Mouse (Mus musculus): ENCODE results near the gene Acadvl. TPM values are rescaled to one million over a fixed set of nuclear protein-coding genes. Genes with fewer than 3 reads are reported as not detected.

Acadvl gene
- total and polyA plus RNA-seq, 2 experiments from 2014 or later: 42.7 to 62.1 TPM

DNA sequence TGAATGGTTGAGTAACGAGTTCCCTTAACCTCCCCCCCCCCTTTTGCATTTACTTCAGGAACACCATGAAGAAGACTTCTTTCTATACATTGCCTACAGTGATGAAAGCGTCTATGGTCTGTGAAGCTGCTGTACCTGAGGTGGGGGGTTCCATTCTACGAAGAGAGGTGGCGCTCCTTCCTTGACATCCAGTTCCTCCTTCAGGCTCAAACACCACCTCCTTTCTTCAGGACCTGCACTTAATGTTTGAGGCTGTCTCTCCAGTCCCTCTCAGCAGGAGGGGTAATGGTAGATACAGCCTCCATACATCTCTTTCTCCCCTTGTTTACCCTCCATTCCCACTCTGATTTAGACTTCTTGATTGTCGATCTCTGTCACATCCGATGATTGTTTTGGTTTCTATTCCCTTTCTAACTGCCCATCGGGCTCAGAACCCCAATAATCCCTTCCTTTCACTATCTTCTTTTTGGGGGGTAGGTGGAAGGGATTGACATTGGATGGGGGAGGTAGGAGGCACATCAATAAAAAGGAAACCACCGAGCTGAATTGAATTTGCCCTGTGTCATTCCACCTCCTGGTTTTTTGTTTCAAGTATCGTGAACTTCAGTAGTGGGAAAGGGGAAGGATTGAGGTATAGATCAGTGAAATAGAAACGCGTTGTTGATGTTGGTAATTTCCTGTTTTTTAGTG is 20.7 kb downstream of the Acadvl start:
- ATAC-seq (ENCODE audit: low FRiP score) (no peak), DNase-seq (ENCODE audit: low spot score) (no peak)
- Histone ChIP-seq H3K9ac (replicated peaks; ENCODE audit: low read length, poor library complexity, severe bottlenecking) (no peak overlapping the region), H3K36me3 (ENCODE audit: insufficient read depth, low read length) (peaks cover 17% of the 10 kb centered on the region; the same call in 1 of the 2 replicates), H3K9me3 (ENCODE audit: low read length) (no peaks in the 10 kb centered on the region), H3K27me3 (ENCODE audit: insufficient read depth, low read length) (no peaks in the 10 kb centered on the region), H3K4me1 (ENCODE audit: insufficient read depth, low read length) (no peaks in the 10 kb centered on the region; the same call in 1 of the 2 replicates), H3K27ac (ENCODE audit: low read depth, low read length) (no peak overlapping the region), H3K4me3 (ENCODE audit: low read depth, low read length) (no peak overlapping the region), H3K4me2 (ENCODE audit: low read depth, low read length, poor library complexity, severe bottlenecking) (no peak overlapping the region)
- 85% methylated on average over 11 of the region's 11 CpGs for WGBS
- TF ChIP-seq CTCF (IDR thresholded peaks at IDR 0.05): peak; percentile 48

DNA sequence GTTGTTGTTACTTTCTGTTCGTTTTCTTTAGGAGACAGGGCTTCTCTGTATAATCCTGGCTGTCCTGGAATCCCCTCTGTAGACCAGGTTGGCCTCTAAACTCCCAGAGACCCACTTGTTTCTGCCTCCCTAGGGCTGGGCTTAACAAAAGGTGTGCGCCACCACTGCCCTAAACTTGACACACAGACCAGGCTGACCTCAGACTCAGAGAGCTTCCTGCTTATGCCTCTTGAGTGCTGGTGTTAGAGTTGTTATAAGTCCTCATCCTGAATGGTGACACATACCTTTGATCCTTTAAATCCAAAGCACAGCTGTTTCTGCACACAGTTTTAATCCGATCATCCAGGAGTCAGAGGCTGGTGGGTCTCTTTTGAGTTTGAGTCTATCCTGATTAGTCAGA is 22.3 kb downstream of the Acadvl start:
- ATAC-seq (ENCODE audit: low FRiP score) (no peak), DNase-seq (ENCODE audit: low spot score) (no peak)
- no peak overlapping the region for H3K9ac ChIP-seq (replicated peaks; ENCODE audit: low read length, poor library complexity, severe bottlenecking)
- no peak overlapping the region for H3K4me3 ChIP-seq (ENCODE audit: low read depth, low read length)
- H3K4me2 ChIP-seq (ENCODE audit: low read depth, low read length, poor library complexity, severe bottlenecking): peak overlapping the region; percentile 61
- H3K36me3 ChIP-seq (ENCODE audit: insufficient read depth, low read length): peaks cover 22% of the 10 kb centered on the region
- H3K27me3 ChIP-seq (ENCODE audit: insufficient read depth, low read length): no peaks in the 10 kb centered on the region
- H3K27ac ChIP-seq (ENCODE audit: low read depth, low read length): no peak overlapping the region
- no peaks in the 10 kb centered on the region for H3K9me3 ChIP-seq (ENCODE audit: low read length)
- no peaks in the 10 kb centered on the region; the same call in 1 of the 2 replicates for H3K4me1 ChIP-seq (ENCODE audit: insufficient read depth, low read length)
- TF ChIP-seq CTCF (IDR thresholded peaks at IDR 0.05): no peak
- WGBS: 92% methylated on average over 3 of the region's 3 CpGs

DNA sequence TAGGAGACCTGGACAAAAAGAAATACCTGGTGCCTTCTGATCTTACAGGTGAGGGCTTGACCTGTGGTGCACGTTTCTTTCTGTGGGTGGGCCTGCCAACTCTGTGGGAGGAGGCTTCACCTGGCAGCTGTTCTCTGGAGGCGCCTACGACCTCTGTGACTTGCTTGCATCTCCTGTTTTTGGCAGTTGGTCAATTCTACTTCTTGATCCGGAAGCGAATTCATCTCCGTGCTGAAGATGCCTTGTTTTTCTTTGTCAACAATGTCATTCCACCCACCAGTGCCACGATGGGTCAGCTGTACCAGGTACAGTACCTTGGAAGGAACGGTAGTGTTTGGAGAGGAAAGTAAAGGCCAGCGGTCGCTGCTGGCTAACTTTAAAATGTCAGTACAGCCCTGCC is 22.8 kb downstream of the Acadvl start:
- Histone ChIP-seq H3K4me3 (ENCODE audit: low read depth, low read length) (peak overlapping the region; percentile 56), H3K4me1 (ENCODE audit: insufficient read depth, low read length) (no peaks in the 10 kb centered on the region; the same call in 1 of the 2 replicates), H3K9me3 (ENCODE audit: low read length) (no peaks in the 10 kb centered on the region), H3K36me3 (ENCODE audit: insufficient read depth, low read length) (peaks cover 27% of the 10 kb centered on the region), H3K9ac (replicated peaks; ENCODE audit: low read length, poor library complexity, severe bottlenecking) (peak overlapping the region; percentile 88), H3K4me2 (ENCODE audit: low read depth, low read length, poor library complexity, severe bottlenecking) (peak overlapping the region; percentile 61), H3K27me3 (ENCODE audit: insufficient read depth, low read length) (no peaks in the 10 kb centered on the region), H3K27ac (ENCODE audit: low read depth, low read length) (no peak overlapping the region)
- 85% methylated on average over 10 of the region's 10 CpGs for WGBS
- no peak for TF ChIP-seq CTCF (IDR thresholded peaks at IDR 0.05)
- DNase-seq (ENCODE audit: low spot score) (no peak), ATAC-seq (ENCODE audit: low FRiP score) (no peak)

DNA sequence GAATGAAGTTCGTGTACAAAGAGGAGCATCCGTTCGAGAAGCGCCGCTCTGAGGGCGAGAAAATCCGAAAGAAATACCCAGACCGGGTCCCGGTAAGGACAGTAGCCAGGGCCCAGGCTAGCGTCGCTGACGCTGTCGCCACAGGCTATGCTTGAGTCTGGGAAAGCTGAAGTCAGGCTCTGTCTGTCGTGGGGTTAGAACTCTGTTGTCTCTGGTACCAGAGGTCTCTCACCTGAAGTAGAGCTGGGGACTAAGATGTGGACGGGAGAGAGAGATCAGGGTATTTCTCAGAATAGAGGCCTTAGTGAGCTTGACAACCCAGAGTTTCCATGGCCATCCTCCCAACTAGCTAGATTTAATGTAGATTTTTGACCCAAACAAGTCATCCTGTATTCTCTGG is 23.5 kb downstream of the Acadvl start:
- ATAC-seq (ENCODE audit: low FRiP score): no peak

DNA sequence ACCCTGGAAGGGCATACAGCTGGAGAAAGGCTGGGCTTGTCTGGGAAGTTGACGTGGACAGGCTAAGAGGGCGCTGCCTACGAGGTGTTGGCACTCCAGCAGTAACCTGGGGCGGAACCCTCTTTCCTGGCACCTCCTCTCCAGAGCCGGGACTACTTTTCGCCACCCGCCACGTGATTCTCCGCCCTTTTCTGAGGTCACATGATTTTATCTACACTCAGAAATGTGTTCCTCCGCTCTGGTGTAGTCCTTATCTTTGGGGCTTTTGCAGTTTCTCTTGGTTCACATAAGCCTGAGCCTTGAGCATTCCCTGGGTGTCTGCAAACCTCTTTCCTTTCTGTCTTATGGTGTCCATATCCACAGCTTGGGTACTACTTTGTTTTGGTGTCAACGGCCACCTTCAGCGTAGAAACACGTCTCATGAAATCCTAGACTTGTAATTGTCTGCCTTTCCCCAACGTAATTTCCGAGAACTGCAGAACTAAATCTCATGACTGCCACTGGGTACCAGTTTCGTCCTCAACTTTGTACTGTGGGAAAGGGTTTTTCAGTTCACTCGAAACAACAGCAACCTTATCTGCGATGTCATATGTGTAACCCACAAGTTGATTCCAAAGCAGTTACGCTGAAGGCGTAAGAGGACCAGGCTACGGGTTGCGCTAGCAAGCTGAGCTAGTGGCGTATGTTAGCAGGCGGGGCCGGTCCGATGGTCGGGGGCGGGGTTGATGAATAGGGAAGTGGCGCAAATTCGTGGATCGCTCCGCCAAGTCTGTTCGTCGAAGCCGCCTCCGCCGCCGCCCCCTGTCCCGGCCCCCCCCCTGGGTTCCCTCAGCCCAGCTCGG is 24.1 kb downstream of the Acadvl start, which contains the start of gene Gabarap:
Gene Gabarap (plus strand): TSS at position 294 of the 842 bp plus-strand sequence.
- TF ChIP-seq CTCF (IDR thresholded peaks at IDR 0.05): no peak
- peak within 1 kb of the TSS; percentile 61 for H3K4me2 ChIP-seq (ENCODE audit: low read depth, low read length, poor library complexity, severe bottlenecking)
- H3K27ac ChIP-seq (ENCODE audit: low read depth, low read length): peak within 1 kb of the TSS; percentile 85
- no peaks in the 10 kb centered on the region for H3K9me3 ChIP-seq (ENCODE audit: low read length)
- peak; percentile 62 for ATAC-seq (ENCODE audit: low FRiP score)
- no peaks in the 10 kb centered on the region for H3K27me3 ChIP-seq (ENCODE audit: insufficient read depth, low read length)
- no peaks in the 10 kb centered on the region; the same call in 1 of the 2 replicates for H3K4me1 ChIP-seq (ENCODE audit: insufficient read depth, low read length)
- H3K36me3 ChIP-seq (ENCODE audit: insufficient read depth, low read length): peaks cover 31% of the 10 kb centered on the region
- H3K4me3 ChIP-seq (ENCODE audit: low read depth, low read length): peak within 1 kb of the TSS; percentile 56
- peak; percentile 99 for DNase-seq (ENCODE audit: low spot score)
- peak within 1 kb of the TSS; percentile 88 for H3K9ac ChIP-seq (replicated peaks; ENCODE audit: low read length, poor library complexity, severe bottlenecking)
- under 1% methylated on average over 40 of the region's 40 CpGs for WGBS

More for the DNA sequence above, 23.5 kb downstream of the Acadvl start:
- Histone ChIP-seq H3K27me3 (ENCODE audit: insufficient read depth, low read length) (no peaks in the 10 kb centered on the region), H3K4me1 (ENCODE audit: insufficient read depth, low read length) (no peaks in the 10 kb centered on the region; the same call in 1 of the 2 replicates), H3K9ac (replicated peaks; ENCODE audit: low read length, poor library complexity, severe bottlenecking) (peak overlapping the region; percentile 88), H3K36me3 (ENCODE audit: insufficient read depth, low read length) (peaks cover 27% of the 10 kb centered on the region), H3K4me2 (ENCODE audit: low read depth, low read length, poor library complexity, severe bottlenecking) (peak overlapping the region; percentile 61), H3K27ac (ENCODE audit: low read depth, low read length) (peak overlapping the region; percentile 85), H3K4me3 (ENCODE audit: low read depth, low read length) (peak overlapping the region; percentile 56), H3K9me3 (ENCODE audit: low read length) (no peaks in the 10 kb centered on the region)
- no peak for DNase-seq (ENCODE audit: low spot score)
- 0% methylated on average over 15 of the region's 15 CpGs for WGBS
- TF ChIP-seq CTCF (IDR thresholded peaks at IDR 0.05): no peak
